Mouse (Mus musculus): Measurements from ENCODE around the gene Zfr. TPM values are rescaled to one million over a fixed set of nuclear protein-coding genes. Genes with fewer than 3 reads are reported as not detected.

The Zfr gene
- polyA plus RNA-seq, 1 experiment from 2014 or later = 87.7 TPM

DNA sequence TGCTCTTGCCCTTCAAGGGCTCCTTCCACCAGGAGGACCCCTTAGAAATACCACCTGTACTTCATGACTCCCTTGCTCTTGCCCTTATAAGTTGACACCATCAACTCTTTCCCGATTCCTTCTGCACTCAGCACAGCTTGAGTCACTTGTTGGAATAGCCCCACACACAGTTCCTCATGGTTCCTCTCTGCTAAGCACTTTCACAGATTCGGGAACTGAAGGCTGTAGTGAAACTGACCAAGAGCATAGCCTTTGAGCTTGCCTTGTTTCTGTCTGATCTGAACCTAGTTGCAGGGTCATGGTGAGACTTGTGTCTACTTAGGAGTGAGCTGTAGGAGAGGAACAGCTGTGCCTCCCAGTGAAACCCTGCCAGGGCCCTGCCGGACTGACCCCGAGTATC is 115.4 kb downstream of the Zfr start:
- H3K9ac ChIP-seq = no peak overlapping the region
- 88% methylated on average over 4 of the region's 4 CpGs for WGBS
- no peak for ATAC-seq (ENCODE audit: extremely low read depth, insufficient number of reproducible peaks, low FRiP score, low TSS enrichment)

More for the DNA sequence above, 115.4 kb downstream of the Zfr start:
- Histone ChIP-seq H3K9me3 (no peaks in the 10 kb centered on the region), H3K27ac (replicated peaks) (peak overlapping the region; percentile 48; the same call in 1 of the 2 replicates), H3K36me3 (peaks cover 59% of the 10 kb centered on the region), H3K4me3 (no peak overlapping the region), H3K4me2 (no peak overlapping the region), H3K4me1 (peaks cover 64% of the 10 kb centered on the region), H3K27me3 (replicated peaks) (no peaks in the 10 kb centered on the region)

MicroRNA genes within 50 kb of the gene (microRNA counts, 519-probe panel; counts per million panel counts)
- microRNA mmu-miR-1898 = 209 counts per million, percentile 61 among the panel's probes with 10 or more counts

Small RNA genes within 50 kb of the gene (microRNA-seq; reads per million reads assigned to microRNA genes)
- not detected for gene Mir1898

Other genes starting within 250 kb of the Zfr start
- gene Npr3, start 210.5 kb upstream of the Zfr start, polyA plus RNA-seq (2015; fragmentation: Nextera tagmentation; extraction: Ambion mirVana) = 9.1 and 9.9 TPM in 2 replicates
- gene Sub1, start 120.8 kb upstream of the Zfr start, polyA plus RNA-seq (2015; fragmentation: Nextera tagmentation; extraction: Ambion mirVana) = 488 and 538 TPM in 2 replicates
- gene Mtmr12, start 87.2 kb downstream of the Zfr start, polyA plus RNA-seq (2015; fragmentation: Nextera tagmentation; extraction: Ambion mirVana) = 11.4 and 12.0 TPM in 2 replicates
- gene Golph3, start 203.6 kb downstream of the Zfr start, polyA plus RNA-seq (2015; fragmentation: Nextera tagmentation; extraction: Ambion mirVana) = 60.1 and 63.0 TPM in 2 replicates
- gene 1810049J17Rik, start 204.1 kb downstream of the Zfr start, polyA plus RNA-seq (2015; fragmentation: Nextera tagmentation; extraction: Ambion mirVana) = 0.78 and 1.3 TPM in 2 replicates

Measured in heart, embryonic 13.5 days (tissue).